Mouse (Mus musculus): Measurements from ENCODE around the gene Ly75.

GRCm38 (mm10) chr2:60377260-60377659, 5.8 kb downstream of the Ly75 start:
- no peak for TF ChIP-seq CTCF (IDR thresholded peaks at IDR 0.05; ENCODE audit: borderline replicate concordance, control insufficient read depth, extremely low read depth, insufficient read depth, low read length, poor library complexity)
- TF ChIP-seq POLR2A (IDR thresholded peaks at IDR 0.05; ENCODE audit: control insufficient read depth, extremely low read depth, insufficient read depth, low read length, poor library complexity), result no peak

Data from thymus, adult 2 months (tissue).